Mouse (Mus musculus) kidney, adult 2 months (tissue): ENCODE results near the gene Pacsin2. TPM values are rescaled to one million over a fixed set of nuclear protein-coding genes. Genes with fewer than 3 reads are reported as not detected.

Experiments
- DNase-seq: peaks from one replicate; pipeline ENCODE4 v3.0.0; 2021
- H3K27ac ChIP-seq: fragments of 200-500 bp; 2 replicates; pipeline ENCODE4 v1.5.1; 2012; ENCODE audit warnings: low read depth, low read length, control low read depth, inconsistent platforms; ENCODE audit not compliant: insufficient read depth
- H3K27me3 ChIP-seq: fragments of 200-500 bp; replicated peaks from 2 replicates; pipeline ENCODE4 v1.6.1; 2012; ENCODE audit warnings: mild to moderate bottlenecking, moderate library complexity, low read length, inconsistent platforms; ENCODE audit not compliant: control insufficient read depth, insufficient read depth
- H3K36me3 ChIP-seq: fragments of 200-500 bp; 2 replicates; pipeline ENCODE4 v1.6.1; 2012; ENCODE audit warnings: mild to moderate bottlenecking, moderate library complexity, low read length, inconsistent platforms; ENCODE audit not compliant: control insufficient read depth, insufficient read depth
- H3K4me1 ChIP-seq: fragments of 200-500 bp; 2 replicates; pipeline ENCODE4 v1.6.1; 2011; ENCODE audit warnings: low read length; ENCODE audit not compliant: control insufficient read depth, insufficient read depth
- H3K4me3 ChIP-seq: fragments of 200-500 bp; 2 replicates; pipeline ENCODE4 v1.5.1; 2011; ENCODE audit warnings: mild to moderate bottlenecking, low read depth, low read length, control low read depth; ENCODE audit not compliant: insufficient read depth
- CTCF ChIP-seq: fragments of 200-500 bp; conservative IDR thresholded peaks from 2 replicates; pipeline ENCODE4 v1.5.1; 2011; ENCODE audit warnings: low read depth, mild to moderate bottlenecking, control low read depth, low read length, moderate library complexity, mixed read lengths; ENCODE audit not compliant: insufficient read depth, insufficient read length
- POLR2A ChIP-seq: fragments of 200-500 bp; IDR thresholded peaks from one replicate; pipeline ENCODE4 v1.6.1; 2011; ENCODE audit warnings: low read depth, low read length, control low read depth
- WGBS: fragments of 180-500 bp; shearing (Covaris S2); methylation state at CpG from one replicate; pipeline ENCODE4 v1.1.7; 2018; 5-methylcytosine and 5-hydroxymethylcytosine counted together
- polyA plus RNA-seq: library from polyadenylated mRNA; depleted of rRNA; stranded (reverse); fragments of >200 nt; gene quantifications from 2 replicates; pipeline ENCODE4 v1.2.3, GENCODE M21; 2012

The Pacsin2 gene
- polyA plus RNA-seq, 1 experiment, result 126 TPM

DNA sequence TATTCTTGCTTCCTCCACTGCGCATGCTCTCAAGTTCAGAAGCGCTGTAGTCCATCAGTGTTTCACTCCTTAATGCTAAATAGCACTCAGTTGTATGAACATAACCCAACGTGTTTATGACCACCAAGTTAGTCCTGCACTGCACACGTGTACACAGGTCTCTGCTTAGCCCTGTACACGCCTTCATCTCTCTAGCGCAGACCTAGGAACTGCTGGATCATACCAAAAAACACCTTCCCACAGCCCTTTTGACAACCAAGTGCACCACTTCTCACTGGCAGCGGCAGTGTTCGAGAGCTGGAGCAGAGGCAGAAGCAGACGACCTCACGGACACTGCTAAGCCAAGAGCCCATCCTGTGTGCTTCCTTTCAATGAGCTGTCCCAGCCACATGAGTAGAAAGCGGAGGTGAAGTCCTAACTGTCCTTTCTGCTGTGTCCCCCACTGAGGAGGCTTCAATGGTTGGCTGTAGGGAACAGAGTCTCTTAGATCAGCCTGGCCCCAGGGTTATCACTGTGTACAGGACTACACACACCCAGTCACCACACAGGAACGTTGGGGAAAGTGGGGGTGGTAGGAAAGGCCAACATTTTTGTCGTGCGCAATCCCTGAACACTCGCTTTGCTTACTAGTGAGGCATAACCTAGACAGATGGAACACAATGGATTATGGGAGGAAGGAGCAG, 42.0 kb downstream of the Pacsin2 start:
- TF ChIP-seq POLR2A (no peak), CTCF (no peak)
- Histone ChIP-seq H3K36me3 (no peaks in the 10 kb centered on the region), H3K27ac (no peak overlapping the region), H3K27me3 (no peaks in the 10 kb centered on the region), H3K4me1 (peaks cover 25% of the 10 kb centered on the region), H3K4me3 (no peak overlapping the region)
- DNase-seq, result no peak
- WGBS, result 84% methylated on average over 15 of the region's 15 CpGs

GRCm38 (mm10) chr15:83419562-83419961, 44.8 kb downstream of the Pacsin2 start:
- no peak for TF ChIP-seq POLR2A
- TF ChIP-seq CTCF, result no peak
- Histone ChIP-seq H3K27me3 (no peaks in the 10 kb centered on the region), H3K4me1 (peaks cover 19% of the 10 kb centered on the region), H3K27ac (no peak overlapping the region), H3K36me3 (no peaks in the 10 kb centered on the region), H3K4me3 (no peak overlapping the region)
- 69% methylated on average over 2 of the region's 2 CpGs for WGBS
- DNase-seq, result no peak

DNA sequence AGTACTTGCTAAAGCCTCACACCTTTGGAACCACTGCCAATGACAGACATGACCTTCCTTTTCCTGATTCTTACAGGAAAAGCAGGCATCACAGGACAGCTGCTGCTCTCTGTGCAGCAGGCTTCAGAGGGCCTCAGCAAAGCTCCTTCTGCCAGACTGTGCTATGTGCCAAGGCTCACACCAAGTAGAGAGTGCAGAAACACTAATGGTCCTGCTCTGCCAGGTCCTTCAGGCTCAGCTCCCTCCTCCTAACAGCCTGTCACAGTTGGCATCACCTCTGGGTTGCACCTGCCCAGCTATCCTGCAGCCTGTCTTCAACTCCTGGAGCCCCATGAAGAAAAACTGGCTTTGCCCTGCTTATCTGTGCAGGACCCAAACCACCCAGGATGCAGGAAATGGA, 45.7 kb downstream of the Pacsin2 start:
- Histone ChIP-seq H3K4me3 (no peak overlapping the region), H3K4me1 (peaks cover 20% of the 10 kb centered on the region), H3K27me3 (no peaks in the 10 kb centered on the region), H3K36me3 (no peaks in the 10 kb centered on the region), H3K27ac (no peak overlapping the region)
- DNase-seq, result no peak
- TF ChIP-seq POLR2A, result no peak
- no peak for TF ChIP-seq CTCF

DNA sequence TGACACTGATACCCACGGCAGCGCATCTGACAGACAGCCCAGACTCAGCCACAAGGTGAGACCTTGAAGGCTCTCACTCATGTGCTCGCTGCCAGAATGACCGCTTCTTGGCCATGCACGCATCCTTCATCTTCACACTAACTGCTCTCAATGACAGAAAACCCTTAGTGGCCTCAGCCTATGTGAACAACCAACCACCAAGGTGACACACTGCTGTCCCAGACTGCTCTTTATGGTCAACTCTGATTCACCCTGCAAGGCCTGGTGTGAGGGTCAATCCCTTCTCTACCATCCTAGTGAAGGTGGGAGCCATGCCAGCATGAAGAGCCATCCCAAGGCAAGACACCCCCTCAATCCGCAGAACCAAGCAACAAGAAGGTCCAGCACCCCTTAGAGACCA, 46.5 kb downstream of the Pacsin2 start:
- WGBS, result 88% methylated on average over 6 of the region's 6 CpGs
- no peak for TF ChIP-seq CTCF
- no peak for TF ChIP-seq POLR2A
- peaks cover 20% of the 10 kb centered on the region for H3K4me1 ChIP-seq
- no peak for DNase-seq
- no peaks in the 10 kb centered on the region for H3K36me3 ChIP-seq
- no peak overlapping the region for H3K4me3 ChIP-seq
- 0 out of 2 replicates have a peak overlapping the region, but pooled peaks have one; percentile 4 for H3K27ac ChIP-seq
- H3K27me3 ChIP-seq, result no peaks in the 10 kb centered on the region

- no peaks in the 10 kb centered on the region for H3K36me3 ChIP-seq
- peaks cover 22% of the 10 kb centered on the region for H3K4me1 ChIP-seq
- H3K27ac ChIP-seq, result 0 out of 2 replicates have a peak overlapping the region, but pooled peaks have one; percentile 29
- DNase-seq, result no peak
- TF ChIP-seq CTCF (no peak), POLR2A (no peak)
- WGBS, result 49% methylated on average over 7 of the region's 7 CpGs
- H3K4me3 ChIP-seq, result no peak overlapping the region
- H3K27me3 ChIP-seq, result no peaks in the 10 kb centered on the region
These were observed 47.0 kb downstream of the Pacsin2 start for GRCm38 (mm10) chr15:83417407-83417806.

- H3K27me3 ChIP-seq, result no peaks in the 10 kb centered on the region
- WGBS, result 61% methylated on average over 6 of the region's 6 CpGs
These were observed 49.0 kb downstream of the Pacsin2 start for GRCm38 (mm10) chr15:83415391-83415790.

DNA sequence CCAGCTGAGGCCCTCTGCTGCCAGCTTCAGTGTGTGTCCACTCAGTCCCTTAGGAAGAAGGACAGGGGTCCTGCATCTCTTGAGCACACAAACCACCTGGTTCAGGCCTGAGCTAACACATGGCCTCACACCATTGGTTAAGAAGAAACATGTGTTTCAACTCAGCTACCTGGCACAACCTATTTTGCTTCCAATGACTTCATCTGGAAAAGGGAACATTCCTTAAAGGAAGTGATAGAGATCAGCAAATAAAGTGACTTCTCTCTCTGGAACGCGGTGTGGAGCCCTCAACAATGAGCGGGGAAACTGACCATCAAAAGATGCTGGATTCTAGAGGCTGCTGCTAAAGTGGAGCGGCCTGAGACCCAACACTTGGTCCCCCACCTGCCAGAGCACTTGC, 52.8 kb downstream of the Pacsin2 start:
- TF ChIP-seq CTCF (no peak), POLR2A (no peak)
- Histone ChIP-seq H3K36me3 (no peaks in the 10 kb centered on the region), H3K27me3 (no peaks in the 10 kb centered on the region), H3K4me3 (no peak overlapping the region), H3K27ac (no peak overlapping the region), H3K4me1 (peaks cover 25% of the 10 kb centered on the region)
- 78% methylated on average over 4 of the region's 4 CpGs for WGBS
- no peak for DNase-seq

More at GRCm38 (mm10) chr15:83415391-83415790, 49.0 kb downstream of the Pacsin2 start:
- TF ChIP-seq POLR2A (no peak), CTCF (no peak)
- peak; percentile 58 for DNase-seq
- Histone ChIP-seq H3K36me3 (no peaks in the 10 kb centered on the region), H3K4me1 (peaks cover 26% of the 10 kb centered on the region), H3K4me3 (no peak overlapping the region), H3K27ac (no peak overlapping the region)
